Mouse (Mus musculus) ES-E14 (cell line): Measurements from ENCODE around the gene Ccdc173. TPM values are rescaled to one million over a fixed set of nuclear protein-coding genes. Genes with fewer than 3 reads are reported as not detected.

Experiments
- DNase-seq: peaks from one replicate; pipeline ENCODE4 v3.0.0-alpha.2; 2013; ENCODE audit warnings: low read depth, low spot score
- H3K27ac ChIP-seq: 2 replicates; pipeline ENCODE4 v1.5.1; 2012; ENCODE audit warnings: low read depth, mild to moderate bottlenecking, low read length, moderate library complexity, mixed read lengths; ENCODE audit not compliant: poor library complexity, insufficient read depth, severe bottlenecking
- H3K36me3 ChIP-seq: 2 replicates; pipeline ENCODE4 v1.6.1; 2012; ENCODE audit warnings: mild to moderate bottlenecking, low read length, moderate library complexity, mixed read lengths; ENCODE audit not compliant: control insufficient read depth, poor library complexity, insufficient read depth, severe bottlenecking
- H3K4me1 ChIP-seq, 2 experiments: fragments of 150-350 bp in 1 of 2; sonication (generic) in 1 of 2; 2 replicates each; pipeline ENCODE4 v1.6.1; 2012; ENCODE audit warnings: low read length in 2 of 2, mild to moderate bottlenecking in 1 of 2, mixed read lengths in 1 of 2; ENCODE audit not compliant: control insufficient read depth in 2 of 2, insufficient read depth in 2 of 2, poor library complexity in 1 of 2
- H3K4me3 ChIP-seq, 2 experiments: fragments of 150-350 bp in 1 of 2; sonication (generic) in 1 of 2; 2 replicates each; pipeline ENCODE4 v1.5.1; 2012; ENCODE audit warnings: low read length in 2 of 2, low read depth in 1 of 2, mild to moderate bottlenecking in 1 of 2, mixed read lengths in 1 of 2; ENCODE audit not compliant: insufficient read depth in 1 of 2, poor library complexity in 1 of 2, severe bottlenecking in 1 of 2
- H3K9ac ChIP-seq: 2 replicates; pipeline ENCODE4 v1.6.1; 2012; ENCODE audit warnings: low read depth, mild to moderate bottlenecking, low read length, mixed read lengths; ENCODE audit not compliant: poor library complexity, insufficient read depth, severe bottlenecking
- H3K9me3 ChIP-seq: fragments of 150-350 bp; sonication (generic); 2 replicates; pipeline ENCODE4 v1.6.1; 2012; ENCODE audit warnings: low read depth, mild to moderate bottlenecking, low read length; ENCODE audit not compliant: control insufficient read depth, insufficient read depth
- CHD2 ChIP-seq: IDR thresholded peaks from 2 replicates; pipeline ENCODE4 v1.6.1; 2014; ENCODE audit warnings: mild to moderate bottlenecking, low read depth, low read length, inconsistent platforms
- HCFC1 ChIP-seq: IDR thresholded peaks from 2 replicates; pipeline ENCODE4 v1.6.1; 2012; ENCODE audit warnings: low read length, inconsistent platforms, borderline replicate concordance; ENCODE audit not compliant: insufficient read depth
- MAFK ChIP-seq: IDR thresholded peaks from 2 replicates; pipeline ENCODE4 v1.6.1; 2014; ENCODE audit warnings: mild to moderate bottlenecking, low read depth, low read length, inconsistent platforms; ENCODE audit not compliant: insufficient read depth
- ZC3H11A ChIP-seq: IDR thresholded peaks from 2 replicates; pipeline ENCODE4 v1.6.1; 2012; ENCODE audit warnings: low read depth, mild to moderate bottlenecking, inconsistent platforms, low read length, borderline replicate concordance
- ZNF384 ChIP-seq: IDR thresholded peaks from 2 replicates; pipeline ENCODE4 v1.6.1; 2012; ENCODE audit warnings: low read depth, low read length, inconsistent platforms
- in situ Hi-C, 2 experiments: fragments of 600-800 bp; cut with MboI; formaldehyde crosslinking; loops; one replicate each; pipeline ENCODE4 v1.15.1; 2025; ENCODE audit warnings: low sequenced_read_pairs in 2 of 2, inconsistent platforms in 1 of 2; ENCODE audit not compliant: unreplicated experiment in 2 of 2
- total RNA-seq: library from RNA; depleted of rRNA; stranded (reverse); fragments of 300-350 nt; gene quantifications from 2 replicates; pipeline ENCODE4 v1.2.3, GENCODE M21; 2012; rRNA removed

Gene Ccdc173
- total RNA-seq, 1 experiment, result 0.98 TPM

GRCm38 (mm10) chr2:69714126-69714525 is 75.2 kb downstream of the Ccdc173 start:
- Histone ChIP-seq H3K9ac (no peak overlapping the region), H3K36me3 (0 out of 2 replicates have a peak, but pooled peaks cover 3% of the 10 kb centered on the region), H3K4me3 (no peak overlapping the region), H3K4me1 (0 out of 4 replicates have a peak, but pooled peaks cover 0 to 2% of the 10 kb centered on the region in 2 experiments), H3K27ac (no peak overlapping the region), H3K9me3 (no peaks in the 10 kb centered on the region)
- TF ChIP-seq HCFC1 (no peak), MAFK (no peak), CHD2 (no peak), ZC3H11A (no peak), ZNF384 (no peak)
- in situ Hi-C loops, result no loop called here
- no peak for DNase-seq

GRCm38 (mm10) chr2:69713626-69714014 is 75.8 kb downstream of the Ccdc173 start:
- H3K9ac ChIP-seq, result no peak overlapping the region
- 0 out of 2 replicates have a peak, but pooled peaks cover 3% of the 10 kb centered on the region for H3K36me3 ChIP-seq
- H3K9me3 ChIP-seq, result no peaks in the 10 kb centered on the region
- in situ Hi-C loops, result no loop called here
- H3K27ac ChIP-seq, result no peak overlapping the region
- no peak for DNase-seq
- H3K4me1 ChIP-seq, result 0 out of 4 replicates have a peak, but pooled peaks cover 0 to 2% of the 10 kb centered on the region in 2 experiments
- H3K4me3 ChIP-seq, result peak overlapping the region in 1 of 2 experiments; percentile 98; a peak in 2 of 4 replicates
- TF ChIP-seq CHD2 (no peak), ZNF384 (no peak), ZC3H11A (no peak), HCFC1 (no peak), MAFK (no peak)

- H3K4me1 ChIP-seq, result 0 out of 4 replicates have a peak, but pooled peaks cover 0 to 2% of the 10 kb centered on the region in 2 experiments
- peak; percentile 84 for DNase-seq
- H3K27ac ChIP-seq, result peak within 1 kb of the TSS; percentile 26; the same call in 1 of the 2 replicates
- TF ChIP-seq MAFK (no peak), HCFC1 (peak; percentile 99), ZNF384 (no peak), ZC3H11A (no peak), CHD2 (peak; percentile 35; the same call in 1 of the 2 replicates)
- H3K4me3 ChIP-seq, result peak within 1 kb of the TSS; percentile 93 to 98
- H3K9me3 ChIP-seq, result no peaks in the 10 kb centered on the region
- 0 out of 2 replicates have a peak, but pooled peaks cover 3% of the 10 kb centered on the region for H3K36me3 ChIP-seq
- in situ Hi-C loops, result no loop called here
- H3K9ac ChIP-seq, result peak within 1 kb of the TSS; percentile 81
These were observed 76.3 kb downstream of the Ccdc173 start, which contains the start of gene Fastkd1 for GRCm38 (mm10) chr2:69712981-69713625. Gene Fastkd1, minus strand, starts transcription at chr2:69713516.

- TF ChIP-seq HCFC1, result no peak
- TF ChIP-seq CHD2, result no peak
- TF ChIP-seq ZNF384, result no peak
- TF ChIP-seq MAFK, result no peak
- TF ChIP-seq ZC3H11A, result no peak
- Histone ChIP-seq H3K9me3 (no peaks in the 10 kb centered on the region), H3K4me1 (0 out of 4 replicates have a peak, but pooled peaks cover 0 to 2% of the 10 kb centered on the region in 2 experiments), H3K9ac (no peak overlapping the region), H3K36me3 (peaks cover 4% of the 10 kb centered on the region), H3K27ac (no peak overlapping the region), H3K4me3 (no peak overlapping the region)
- in situ Hi-C loops, result no loop called here
- DNase-seq, result no peak
These were observed 77.2 kb downstream of the Ccdc173 start for GRCm38 (mm10) chr2:69712171-69712570.

Other genes starting within 250 kb of the Ccdc173 start
- 103 and 124 TPM in 2 replicates for gene Lrp2, start 203.5 kb downstream of the Ccdc173 start, total RNA-seq
- gene Bbs5, start 142.4 kb downstream of the Ccdc173 start, total RNA-seq, result 7.8 and 8.3 TPM in 2 replicates
- gene Klhl41, start 119.5 kb downstream of the Ccdc173 start, total RNA-seq, result 0.37 and 0.40 TPM in 2 replicates
- gene Fastkd1, start 76.1 kb downstream of the Ccdc173 start, total RNA-seq, result 13.7 and 17.8 TPM in 2 replicates
- gene Ppig, start 67.0 kb downstream of the Ccdc173 start, total RNA-seq, result 24.7 and 32.2 TPM in 2 replicates
- 8.0 and 9.6 TPM in 2 replicates for gene Phospho2, start within 50 bp of the Ccdc173 start, total RNA-seq
- gene Klhl23, start 32.4 kb upstream of the Ccdc173 start, total RNA-seq, result 2.7 and 5.0 TPM in 2 replicates
- 118 and 191 TPM in 2 replicates for gene Ssb, start 72.0 kb upstream of the Ccdc173 start, total RNA-seq
- gene Mettl5, start 96.0 kb upstream of the Ccdc173 start, total RNA-seq, result 31.6 and 43.0 TPM in 2 replicates
- gene Ubr3, start 107.7 kb upstream of the Ccdc173 start, total RNA-seq, result 64.3 and 64.6 TPM in 2 replicates
- gene Myo3b, start 249.6 kb upstream of the Ccdc173 start, total RNA-seq, result 0.13 and 0.69 TPM in 2 replicates